Mouse (Mus musculus) brain, adult 2 months (tissue): ENCODE measurements around the gene Gm813.
"Not testable (repeated sequence)": the region's sequence is repeated elsewhere in the genome, so short reads cannot be mapped to it uniquely, and the experiment has no call there.

Experiments used
- DNase-seq: peaks from one replicate; pipeline ENCODE4 v3.0.0; 2011; ENCODE audit warnings: low read depth, low spot score

Gene Gm813

GRCm38 (mm10) chr16:58616878-58617277 lies at the start of gene Gm813:
TSS of gene Gm813 (minus strand) at chr16:58616978.
- DNase-seq = no peak

DNA sequence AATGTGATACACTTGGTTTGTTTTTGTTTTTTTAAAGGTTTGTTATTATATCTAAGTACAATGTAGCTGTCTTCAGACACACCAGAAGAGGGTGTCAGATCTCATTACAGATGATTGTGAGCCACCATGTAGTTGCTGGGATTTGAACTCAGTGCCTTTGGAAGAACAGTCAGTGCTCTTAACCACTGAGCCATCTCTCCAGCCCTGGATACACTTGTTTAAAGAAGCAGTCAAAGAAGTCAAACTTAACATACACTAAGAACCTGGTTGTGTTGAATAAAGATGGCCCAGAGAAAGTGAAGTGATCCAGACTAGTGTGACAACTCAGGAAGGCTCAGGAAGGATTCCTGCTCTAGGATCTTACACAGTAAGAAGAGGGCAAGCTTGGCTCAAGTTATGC lies 48.4 kb upstream of the Gm813 start:
- not testable (repeated sequence) for DNase-seq

GRCm38 (mm10) chr16:58663816-58664215 lies 47.0 kb upstream of the Gm813 start:
- DNase-seq = no peak

DNA sequence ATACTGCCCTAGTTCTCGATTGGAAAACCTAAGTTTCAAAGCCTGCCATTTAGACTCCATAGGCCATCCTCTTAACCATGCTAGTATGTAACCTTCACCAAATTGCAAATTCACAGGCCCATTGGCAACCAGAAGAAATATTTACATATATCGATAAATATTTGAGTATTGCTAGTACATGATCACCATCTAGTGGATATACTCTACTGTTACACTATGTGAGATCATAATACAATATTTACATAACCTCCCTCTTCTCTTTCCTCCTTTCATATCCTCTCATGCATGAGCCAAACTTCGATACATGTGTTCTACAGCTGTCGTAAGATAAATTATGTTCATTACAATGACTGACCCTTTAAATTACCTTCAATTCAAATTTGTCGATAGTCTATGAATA lies 46.2 kb upstream of the Gm813 start:
- DNase-seq = peak; percentile 25

- DNase-seq = no peak
Measured at GRCm38 (mm10) chr16:58662287-58662791, 45.6 kb upstream of the Gm813 start.

DNA sequence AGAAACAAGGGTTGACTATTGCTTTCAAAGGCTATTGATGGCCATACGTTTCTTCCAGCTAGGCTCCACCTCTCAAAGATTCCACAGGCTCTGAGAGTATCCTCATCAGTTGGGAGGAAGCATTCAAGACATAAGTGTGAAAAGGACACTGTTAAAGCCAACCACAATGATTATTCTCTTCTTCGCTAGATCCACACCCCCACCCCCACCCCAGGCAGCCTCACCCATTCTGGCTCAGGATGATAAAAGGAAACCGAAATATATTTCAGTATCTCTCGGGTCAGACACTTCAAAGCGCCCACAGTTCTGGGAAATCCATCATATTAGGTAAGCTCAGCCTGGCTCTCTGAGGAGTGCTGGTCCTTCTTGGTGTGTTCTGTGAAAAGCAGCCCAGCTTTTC lies 45.0 kb upstream of the Gm813 start:
- DNase-seq = no peak

DNA sequence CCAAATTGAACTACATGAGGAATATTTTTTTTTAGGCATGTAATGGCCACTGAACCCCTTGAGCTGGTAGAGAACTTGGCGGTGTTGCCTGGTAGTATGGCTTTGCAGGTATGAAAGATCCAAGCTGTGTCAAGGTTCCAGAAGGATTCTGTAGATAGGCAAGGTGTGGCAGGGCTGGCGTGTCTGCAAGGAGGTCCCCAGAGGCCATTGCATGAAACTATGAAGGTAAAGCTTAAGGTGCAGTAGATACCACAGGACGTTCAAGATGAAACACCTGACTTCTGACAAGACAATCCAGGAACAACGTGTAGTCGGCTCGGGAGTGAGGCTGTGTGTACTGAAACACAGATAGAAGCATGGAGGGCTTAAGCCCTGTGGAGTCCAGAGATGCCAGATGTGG lies 41.9 kb upstream of the Gm813 start:
- no peak for DNase-seq

- DNase-seq = no peak
Measured at GRCm38 (mm10) chr16:58656526-58656925, 39.7 kb upstream of the Gm813 start.

- DNase-seq = no peak
Measured at GRCm38 (mm10) chr16:58655751-58656150, 39.0 kb upstream of the Gm813 start.

DNA sequence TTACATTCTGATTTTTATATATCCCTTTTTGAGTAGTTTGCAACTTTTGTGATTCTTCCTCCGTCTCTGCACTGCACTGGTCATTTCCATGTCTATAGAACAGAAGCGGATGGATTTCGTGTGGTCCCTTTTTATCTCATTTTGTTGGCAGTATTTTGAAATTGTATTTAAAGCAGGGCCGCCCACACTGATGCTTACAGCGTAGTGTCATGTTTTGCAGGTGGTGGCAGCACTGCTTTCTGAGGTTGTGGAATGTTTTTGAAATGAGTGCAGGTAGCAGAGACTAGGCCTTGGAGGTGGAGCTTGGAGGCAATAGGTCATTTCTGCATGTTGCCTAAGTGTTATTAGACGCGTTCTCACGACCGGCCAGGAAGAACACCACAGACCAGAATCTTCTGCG lies 33.2 kb upstream of the Gm813 start:
- DNase-seq = peak; percentile 42

DNA sequence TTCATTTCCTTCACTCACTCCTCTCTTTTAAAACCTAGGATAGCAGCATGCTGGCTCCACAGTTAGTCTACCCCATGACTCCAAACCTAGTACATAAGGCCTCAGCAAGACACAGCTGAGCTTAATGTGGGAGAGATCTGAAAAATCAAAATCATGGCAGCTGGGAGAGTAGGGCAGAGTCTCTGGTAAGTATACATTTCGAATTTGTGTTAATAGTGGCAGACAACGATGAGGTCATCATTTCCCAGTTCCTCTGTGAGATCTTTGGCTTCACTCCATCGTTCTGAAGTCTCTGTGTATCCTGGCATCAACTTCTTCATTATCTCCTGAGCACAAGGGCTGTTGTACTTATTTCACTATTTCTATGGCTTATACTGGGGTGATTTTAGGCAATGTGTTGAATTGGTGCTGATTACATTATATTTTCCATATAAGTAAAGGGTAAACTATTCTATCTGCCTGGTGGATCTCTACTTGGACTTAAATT lies 22.0 kb upstream of the Gm813 start, which contains the start of gene E330017A01Rik:
Gene E330017A01Rik, minus strand, starts transcription at position 51 of the 487 bp plus-strand sequence.
- no peak for DNase-seq

DNA sequence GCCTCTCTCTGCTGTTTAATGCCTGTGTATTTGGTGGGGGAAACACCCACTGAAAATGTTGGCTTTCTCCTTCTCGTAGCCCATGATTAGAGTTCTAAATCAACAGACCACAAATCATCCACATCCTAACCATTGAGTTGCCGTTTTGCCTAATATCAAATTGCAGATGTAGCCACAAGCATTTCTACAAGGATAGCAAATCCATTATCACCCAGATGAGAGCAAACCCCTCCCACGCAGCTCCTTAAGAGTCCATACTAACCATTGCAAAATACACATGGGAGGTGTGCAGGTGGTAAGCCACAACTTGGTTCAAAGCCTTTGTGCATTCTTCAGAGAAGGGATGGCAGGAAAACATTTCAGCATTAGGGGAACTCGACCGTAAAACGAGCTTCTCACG lies 21.2 kb upstream of the Gm813 start:
- DNase-seq = no peak

- no peak for DNase-seq
Measured at GRCm38 (mm10) chr16:58637448-58637847, 20.7 kb upstream of the Gm813 start.

DNA sequence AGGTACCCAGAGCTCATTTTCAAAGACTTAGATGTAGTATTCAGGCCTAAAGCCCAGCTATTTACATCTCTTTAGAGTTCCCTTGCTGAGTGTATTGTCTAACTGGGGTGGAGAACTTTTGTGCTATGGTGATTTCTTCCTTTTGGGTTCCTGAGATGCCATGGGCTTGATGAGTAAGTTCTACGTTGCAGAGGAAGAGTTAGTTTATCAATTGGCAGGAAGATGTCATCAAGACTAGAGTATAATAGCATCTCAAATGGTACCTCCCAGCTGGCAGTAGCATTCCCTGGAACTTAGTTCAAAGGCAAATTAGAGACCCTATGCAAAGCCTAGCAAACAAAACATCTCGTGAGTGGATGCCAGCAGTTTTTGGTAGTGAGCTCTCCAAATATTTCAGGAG lies 19.1 kb upstream of the Gm813 start:
- DNase-seq = no peak

- DNase-seq = no peak
Measured at GRCm38 (mm10) chr16:58629736-58630135, 13.0 kb upstream of the Gm813 start.

GRCm38 (mm10) chr16:58628968-58629367 lies 12.2 kb upstream of the Gm813 start:
- DNase-seq = no peak

GRCm38 (mm10) chr16:58628336-58628680 lies 11.5 kb upstream of the Gm813 start:
- DNase-seq = no peak

- DNase-seq = no peak
Measured at GRCm38 (mm10) chr16:58627597-58628335, 11.0 kb upstream of the Gm813 start.

GRCm38 (mm10) chr16:58623944-58624343 lies 7.2 kb upstream of the Gm813 start:
- DNase-seq = peak; percentile 61

- DNase-seq = no peak
Measured at GRCm38 (mm10) chr16:58623114-58623513, 6.3 kb upstream of the Gm813 start.

DNA sequence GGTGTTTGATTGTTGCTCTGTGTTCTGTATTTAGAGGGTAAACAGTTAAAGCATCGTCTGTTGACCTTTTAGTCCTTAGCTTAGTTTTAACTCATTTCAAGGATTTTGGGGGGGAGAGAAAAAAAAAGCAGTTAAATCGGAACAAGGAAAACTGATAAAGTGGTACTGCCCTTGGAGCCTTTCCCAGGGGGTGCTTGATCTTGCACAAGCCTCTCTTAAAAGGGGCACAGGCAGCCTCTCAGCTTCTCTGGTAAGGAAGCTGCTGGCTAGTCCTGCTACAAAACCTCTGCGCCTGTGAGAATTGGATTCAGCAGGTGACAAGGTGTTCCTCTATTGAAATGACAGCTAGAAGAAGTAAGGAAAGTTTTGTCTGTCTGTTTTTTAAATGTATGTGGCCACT lies 5.6 kb upstream of the Gm813 start:
- no peak for DNase-seq

GRCm38 (mm10) chr16:58617346-58617745 lies 568 bp upstream of the Gm813 start:
- peak; percentile 18 for DNase-seq

GRCm38 (mm10) chr16:58612969-58613368 lies 3.8 kb downstream of the Gm813 start:
- DNase-seq = no peak
